Mouse (Mus musculus): ENCODE measurements around the gene Vamp5. TPM values are rescaled to one million over a fixed set of nuclear protein-coding genes. Genes with fewer than 3 reads are reported as not detected.

The Vamp5 gene
- polyA plus RNA-seq, 1 experiment from 2014 or later: 19.7 TPM

DNA sequence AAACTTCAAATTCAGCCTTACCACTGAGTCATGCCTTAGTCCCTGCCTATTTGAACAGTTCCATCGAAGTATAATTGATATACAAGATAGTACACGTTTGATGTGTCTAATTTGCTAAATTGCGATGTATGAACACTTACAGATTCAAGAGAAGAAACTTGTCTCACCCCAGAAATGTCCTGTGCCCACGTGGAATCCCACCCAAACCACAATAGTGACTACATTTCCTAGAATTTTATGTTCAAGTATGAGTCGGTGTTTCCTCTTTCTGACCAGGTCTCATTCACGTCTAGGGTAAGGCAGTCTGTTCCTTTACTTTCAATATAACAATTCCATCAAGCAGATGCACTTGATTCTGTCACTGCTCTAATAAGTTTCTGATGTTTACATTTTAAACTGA is 34.6 kb downstream of the Vamp5 start:
- H3K4me1 ChIP-seq: peaks cover 57% of the 10 kb centered on the region
- peak overlapping the region; percentile 94; the same call in 1 of the 2 replicates for H3K27ac ChIP-seq
- no peaks in the 10 kb centered on the region for H3K27me3 ChIP-seq (ENCODE audit: low read depth, poor library complexity, severe bottlenecking)
- H3K4me3 ChIP-seq: peak overlapping the region; percentile 98
- H3K9me3 ChIP-seq (replicated peaks): no peaks in the 10 kb centered on the region
- DNase-seq (ENCODE audit: low spot score): no peak
- peaks cover 41% of the 10 kb centered on the region for H3K36me3 ChIP-seq
- 52% methylated on average over 6 of the region's 6 CpGs for WGBS

DNA sequence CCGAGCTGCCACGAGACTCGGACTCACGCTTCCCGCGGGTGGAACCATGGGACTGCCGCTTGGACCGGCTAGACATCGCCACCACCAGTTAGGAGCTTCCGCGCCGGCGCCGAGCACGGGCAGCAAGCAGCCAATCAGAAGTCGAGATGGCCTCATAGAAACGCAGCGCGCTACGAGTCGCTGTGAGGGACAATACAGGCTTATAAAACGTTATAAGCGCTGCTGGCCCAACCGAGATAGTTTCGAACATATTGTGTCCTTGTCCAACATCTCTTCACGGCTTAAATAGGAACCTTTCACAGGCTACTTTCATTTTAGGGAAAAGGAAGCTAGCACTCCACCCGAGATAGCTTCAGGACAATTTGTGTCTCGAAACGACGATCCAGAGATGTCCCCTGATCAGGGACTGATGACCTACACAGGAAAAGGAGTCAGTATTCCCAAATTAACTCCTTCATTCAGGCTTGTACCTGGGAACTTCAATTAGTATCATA is 35.1 kb downstream of the Vamp5 start, which contains the start of gene Usp39:
TSS of gene Usp39 (minus strand) at position 111 of the 494 bp plus-strand sequence.
- H3K27ac ChIP-seq: peak within 1 kb of the TSS; percentile 94
- peak; percentile 93 for DNase-seq (ENCODE audit: low spot score)
- H3K27me3 ChIP-seq (ENCODE audit: low read depth, poor library complexity, severe bottlenecking): no peaks in the 10 kb centered on the region
- H3K4me3 ChIP-seq: peak within 1 kb of the TSS; percentile 98
- H3K9me3 ChIP-seq (replicated peaks): no peaks in the 10 kb centered on the region
- under 1% methylated on average over 30 of the region's 30 CpGs for WGBS
- peaks cover 40% of the 10 kb centered on the region for H3K36me3 ChIP-seq
- H3K4me1 ChIP-seq: peaks cover 57% of the 10 kb centered on the region

DNA sequence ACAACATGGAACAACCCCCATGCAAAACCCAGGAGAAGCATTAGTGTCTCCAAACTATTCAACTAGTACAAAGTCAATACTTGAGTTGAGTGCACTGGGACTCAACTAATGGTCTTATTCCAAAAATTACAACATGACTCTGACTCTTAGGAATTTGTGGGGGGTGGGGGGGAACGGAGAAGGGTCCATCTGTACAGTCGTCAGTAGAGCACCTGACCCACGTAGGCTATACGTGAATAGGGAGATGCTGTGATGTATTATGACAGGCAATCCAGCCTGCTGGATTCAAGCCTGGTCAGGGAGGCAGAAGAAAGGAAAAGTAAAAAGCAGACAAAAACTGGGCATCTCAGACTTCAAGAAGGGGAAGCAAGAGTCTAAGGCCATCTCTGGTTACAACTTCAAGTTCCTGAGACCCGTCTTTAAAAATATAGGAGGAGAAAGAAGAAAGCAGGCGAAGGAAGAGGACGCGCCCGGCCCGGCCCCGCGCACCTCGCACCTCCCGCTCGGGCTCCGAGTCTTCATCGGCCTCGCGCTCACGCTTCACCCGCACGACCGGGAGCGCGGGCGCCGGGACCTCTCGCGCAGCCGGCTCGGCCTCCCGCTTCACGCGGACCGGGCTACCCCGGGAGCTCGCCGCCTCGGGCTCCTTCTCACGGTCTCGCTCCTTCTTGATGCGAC is 35.7 kb downstream of the Vamp5 start:
- H3K9me3 ChIP-seq (replicated peaks): no peaks in the 10 kb centered on the region
- no peak for DNase-seq (ENCODE audit: low spot score)
- under 1% methylated on average over 42 of the region's 42 CpGs for WGBS
- H3K4me3 ChIP-seq: peak overlapping the region; percentile 98
- no peaks in the 10 kb centered on the region for H3K27me3 ChIP-seq (ENCODE audit: low read depth, poor library complexity, severe bottlenecking)
- H3K27ac ChIP-seq: peak overlapping the region; percentile 94
- H3K36me3 ChIP-seq: peaks cover 40% of the 10 kb centered on the region
- H3K4me1 ChIP-seq: peaks cover 57% of the 10 kb centered on the region

DNA sequence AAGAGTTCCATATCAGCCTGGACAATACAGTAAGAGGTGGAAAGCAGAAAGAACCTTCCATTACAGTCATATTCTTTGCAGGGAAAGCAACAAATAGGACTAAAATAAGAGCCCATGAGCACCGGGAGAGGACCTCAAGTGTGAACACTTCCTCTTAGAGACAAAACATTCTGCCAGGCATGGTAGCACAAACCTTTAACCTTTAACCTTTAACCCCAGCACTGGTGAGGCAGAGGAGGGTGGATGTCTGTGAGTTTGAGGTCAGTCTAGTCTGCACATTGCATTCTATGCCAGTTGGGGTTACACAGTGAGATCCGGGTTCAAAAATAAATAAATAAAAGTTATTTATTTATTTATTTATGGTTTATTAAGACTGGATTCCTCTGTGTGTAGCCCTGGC is 39.8 kb downstream of the Vamp5 start:
- Histone ChIP-seq H3K4me1 (peaks cover 30% of the 10 kb centered on the region), H3K27ac (no peak overlapping the region), H3K4me3 (no peak overlapping the region), H3K27me3 (ENCODE audit: low read depth, poor library complexity, severe bottlenecking) (no peaks in the 10 kb centered on the region), H3K9me3 (replicated peaks) (no peaks in the 10 kb centered on the region), H3K36me3 (peaks cover 69% of the 10 kb centered on the region)
- no peak for DNase-seq (ENCODE audit: low spot score)
- WGBS: 75% methylated on average over 2 of the region's 2 CpGs

GRCm38 (mm10) chr6:72333111-72333510 is 47.2 kb downstream of the Vamp5 start:
- Histone ChIP-seq H3K9me3 (replicated peaks) (no peaks in the 10 kb centered on the region), H3K4me3 (no peak overlapping the region), H3K4me1 (no peaks in the 10 kb centered on the region), H3K27me3 (ENCODE audit: low read depth, poor library complexity, severe bottlenecking) (no peaks in the 10 kb centered on the region), H3K27ac (no peak overlapping the region), H3K36me3 (peaks cover 99% of the 10 kb centered on the region)
- DNase-seq (ENCODE audit: low spot score): no peak
- WGBS: 89% methylated on average over 5 of the region's 5 CpGs

DNA sequence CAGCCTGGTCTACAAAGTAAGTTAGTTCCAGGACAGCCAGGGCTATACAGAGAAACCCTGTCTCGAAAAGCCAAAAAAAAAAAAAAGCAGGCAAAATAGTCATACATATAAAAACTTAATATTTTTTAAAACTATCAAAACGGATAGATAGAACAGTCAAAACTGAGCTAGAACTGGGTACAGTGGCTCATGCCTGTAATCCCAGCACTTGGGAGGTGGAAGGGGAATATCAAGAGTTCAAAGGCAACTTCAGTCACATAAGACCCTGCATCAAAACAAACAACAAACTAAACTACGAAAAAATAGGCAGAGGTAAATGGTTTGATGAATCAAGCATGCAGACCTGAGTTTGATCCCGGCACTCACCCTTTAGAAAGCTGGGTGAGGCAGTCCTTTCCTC is 50.1 kb downstream of the Vamp5 start:
- WGBS: 85% methylated on average over 4 of the region's 4 CpGs
- H3K27ac ChIP-seq: no peak overlapping the region

GRCm38 (mm10) chr6:72329019-72329418 is 51.2 kb downstream of the Vamp5 start:
- Histone ChIP-seq H3K9me3 (replicated peaks) (no peaks in the 10 kb centered on the region), H3K27me3 (ENCODE audit: low read depth, poor library complexity, severe bottlenecking) (no peaks in the 10 kb centered on the region), H3K36me3 (peaks cover 99% of the 10 kb centered on the region), H3K4me1 (no peaks in the 10 kb centered on the region), H3K27ac (no peak overlapping the region), H3K4me3 (no peak overlapping the region)
- 92% methylated on average over 5 of the region's 5 CpGs for WGBS
- DNase-seq (ENCODE audit: low spot score): no peak

More for the DNA sequence above, 50.1 kb downstream of the Vamp5 start:
- H3K9me3 ChIP-seq (replicated peaks): no peaks in the 10 kb centered on the region
- DNase-seq (ENCODE audit: low spot score): no peak
- H3K27me3 ChIP-seq (ENCODE audit: low read depth, poor library complexity, severe bottlenecking): no peaks in the 10 kb centered on the region
- H3K4me3 ChIP-seq: no peak overlapping the region
- no peaks in the 10 kb centered on the region for H3K4me1 ChIP-seq
- peaks cover 99% of the 10 kb centered on the region for H3K36me3 ChIP-seq

- Histone ChIP-seq H3K9me3 (replicated peaks) (no peaks in the 10 kb centered on the region), H3K27me3 (ENCODE audit: low read depth, poor library complexity, severe bottlenecking) (no peaks in the 10 kb centered on the region), H3K36me3 (peaks cover 99% of the 10 kb centered on the region), H3K27ac (no peak overlapping the region), H3K4me3 (no peak overlapping the region), H3K4me1 (no peaks in the 10 kb centered on the region)
- WGBS: 84% methylated on average over 6 of the region's 6 CpGs
- no peak for DNase-seq (ENCODE audit: low spot score)
These were observed 54.0 kb downstream of the Vamp5 start for GRCm38 (mm10) chr6:72326274-72326673.

- DNase-seq (ENCODE audit: low spot score): no peak
- 90% methylated on average over 6 of the region's 6 CpGs for WGBS
- H3K27me3 ChIP-seq (ENCODE audit: low read depth, poor library complexity, severe bottlenecking): no peaks in the 10 kb centered on the region
- peaks cover 99% of the 10 kb centered on the region for H3K36me3 ChIP-seq
- H3K9me3 ChIP-seq (replicated peaks): no peaks in the 10 kb centered on the region
- no peaks in the 10 kb centered on the region for H3K4me1 ChIP-seq
- no peak overlapping the region for H3K27ac ChIP-seq
- H3K4me3 ChIP-seq: no peak overlapping the region
These were observed 56.3 kb downstream of the Vamp5 start for GRCm38 (mm10) chr6:72323786-72324508.

- peaks cover 99% of the 10 kb centered on the region for H3K36me3 ChIP-seq
- 96% methylated on average over 3 of the region's 3 CpGs for WGBS
These were observed 57.3 kb downstream of the Vamp5 start for GRCm38 (mm10) chr6:72322936-72323335.

DNA sequence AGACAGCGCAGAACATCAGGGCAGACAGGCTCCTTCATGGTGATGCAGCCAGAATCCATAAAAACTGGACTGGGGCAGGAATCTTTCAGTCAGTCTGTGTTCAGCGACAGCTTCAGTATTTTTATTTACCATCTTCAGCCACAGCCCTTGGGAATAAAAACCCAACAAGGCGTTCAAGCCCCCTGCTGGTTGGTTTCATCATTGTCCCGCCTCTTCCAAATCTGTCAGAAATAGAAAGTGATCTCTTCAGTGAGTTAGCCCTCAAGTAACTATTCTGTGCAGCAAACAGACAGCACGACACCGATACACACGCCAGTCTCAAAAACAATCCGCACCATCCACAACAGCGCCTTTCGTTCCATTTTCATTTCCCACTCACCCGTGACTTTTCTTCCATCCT is 61.2 kb downstream of the Vamp5 start:
- Histone ChIP-seq H3K4me3 (no peak overlapping the region), H3K36me3 (peaks cover 95% of the 10 kb centered on the region), H3K27ac (no peak overlapping the region), H3K4me1 (no peaks in the 10 kb centered on the region), H3K27me3 (ENCODE audit: low read depth, poor library complexity, severe bottlenecking) (no peaks in the 10 kb centered on the region), H3K9me3 (replicated peaks) (no peaks in the 10 kb centered on the region)
- no peak for DNase-seq (ENCODE audit: low spot score)
- 91% methylated on average over 11 of the region's 11 CpGs for WGBS

More at GRCm38 (mm10) chr6:72322936-72323335, 57.3 kb downstream of the Vamp5 start:
- Histone ChIP-seq H3K27me3 (ENCODE audit: low read depth, poor library complexity, severe bottlenecking) (no peaks in the 10 kb centered on the region), H3K4me3 (no peak overlapping the region), H3K4me1 (no peaks in the 10 kb centered on the region), H3K27ac (no peak overlapping the region), H3K9me3 (replicated peaks) (no peaks in the 10 kb centered on the region)
- DNase-seq (ENCODE audit: low spot score): no peak

All from limb, embryonic 10.5 days (tissue).